Mouse (Mus musculus): ENCODE data around the gene Ccdc180.
A peak's percentile ranks its signal among the peaks of the same experiment; 100 is the strongest.

Gene Ccdc180

DNA sequence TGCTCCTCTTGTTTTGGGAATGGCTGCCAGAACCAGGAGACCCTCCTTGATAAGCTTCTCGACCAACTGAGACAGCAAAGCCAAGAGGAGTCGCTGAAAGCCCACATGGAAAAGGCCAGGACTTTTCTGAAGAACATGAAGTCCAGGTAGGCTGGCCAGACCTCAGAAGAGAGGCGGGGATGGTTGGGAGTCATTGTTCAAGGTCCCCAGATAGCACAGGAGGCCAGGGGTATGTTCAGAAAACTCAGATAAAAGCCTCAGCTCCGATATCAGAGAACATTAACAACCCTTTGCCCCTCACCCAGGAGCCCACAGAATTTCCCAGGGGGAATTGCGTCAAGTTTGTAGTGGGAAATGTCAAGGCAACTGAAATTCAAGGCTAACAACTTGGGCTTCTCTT is 21.2 kb downstream of the Ccdc180 start:
- no peak for DNase-seq (ENCODE audit: low spot score)

DNA sequence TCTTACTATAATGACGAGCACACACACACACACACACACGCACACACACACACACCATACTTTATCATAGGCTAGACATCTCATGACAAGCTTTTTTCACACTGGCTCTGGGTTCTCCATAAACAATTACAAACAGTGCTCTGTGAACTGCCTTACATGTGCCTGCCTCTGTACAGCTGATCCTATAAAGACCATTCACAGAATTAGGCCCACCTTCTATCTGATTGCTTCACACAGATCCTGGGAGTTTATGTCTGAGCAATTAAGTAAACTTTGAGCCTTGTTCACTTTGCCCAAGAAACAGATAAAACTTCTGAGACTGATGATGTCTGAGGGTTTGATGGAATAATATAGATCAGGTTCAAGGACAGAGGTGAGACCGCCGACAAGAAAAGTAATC is 21.8 kb downstream of the Ccdc180 start:
- DNase-seq (ENCODE audit: low spot score) = no peak

DNA sequence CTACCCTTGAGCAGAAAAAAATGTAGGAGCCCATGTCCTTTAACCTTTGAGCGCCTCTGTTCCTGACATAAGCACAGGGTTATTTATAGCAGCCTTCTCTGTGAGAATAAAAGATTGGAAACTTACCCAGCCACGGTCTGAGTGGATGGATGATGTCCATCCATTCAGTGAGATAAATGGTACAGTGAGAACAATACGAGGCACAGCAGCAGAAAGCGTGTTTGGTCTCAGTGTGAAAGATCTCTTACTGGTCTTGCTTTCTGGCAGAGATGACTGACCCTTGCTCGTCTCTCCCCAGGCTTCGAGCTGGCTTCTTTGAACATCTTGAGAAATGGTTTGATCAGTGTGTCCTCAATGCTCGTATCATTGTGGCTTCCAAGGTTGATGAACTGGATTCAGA is 27.0 kb downstream of the Ccdc180 start:
- no peak for DNase-seq (ENCODE audit: low spot score)

DNA sequence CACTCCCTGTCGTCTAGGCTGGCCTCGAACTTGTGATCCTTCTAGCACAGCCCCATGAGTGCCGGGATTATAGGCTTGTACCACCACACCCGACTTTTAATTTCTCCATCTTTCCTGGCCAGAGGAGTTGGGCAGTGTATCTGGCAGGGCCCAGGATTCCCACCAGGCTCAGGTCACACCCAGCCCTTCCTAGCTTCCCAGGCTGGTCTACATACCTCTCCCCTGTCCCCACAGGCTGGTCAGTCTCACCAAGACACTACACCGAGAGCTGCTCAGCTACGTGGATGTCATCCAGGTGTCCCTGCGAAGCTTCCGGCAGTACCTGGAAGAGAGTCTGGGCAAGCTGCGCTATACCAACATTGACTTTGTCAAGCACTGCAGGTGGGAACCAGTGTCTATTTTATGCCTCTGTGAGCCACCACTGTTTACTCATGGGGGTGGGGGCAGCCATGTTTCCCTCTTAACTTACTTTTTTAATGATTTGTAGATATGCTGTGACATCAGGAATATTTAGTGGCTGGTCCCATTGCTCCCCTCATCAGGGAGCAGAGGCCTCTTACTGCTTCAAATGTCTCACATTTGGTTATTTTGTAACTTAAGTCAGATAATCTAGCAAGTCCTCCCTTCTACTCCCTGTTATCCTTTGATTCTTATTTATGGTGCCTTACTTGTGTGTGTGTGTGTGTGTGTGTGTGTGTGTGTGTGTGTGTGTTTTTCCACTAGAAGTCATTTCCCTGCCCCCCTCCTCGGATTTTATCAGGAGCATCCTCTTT is 31.7 kb downstream of the Ccdc180 start:
- no peak for DNase-seq (ENCODE audit: low spot score)

DNA sequence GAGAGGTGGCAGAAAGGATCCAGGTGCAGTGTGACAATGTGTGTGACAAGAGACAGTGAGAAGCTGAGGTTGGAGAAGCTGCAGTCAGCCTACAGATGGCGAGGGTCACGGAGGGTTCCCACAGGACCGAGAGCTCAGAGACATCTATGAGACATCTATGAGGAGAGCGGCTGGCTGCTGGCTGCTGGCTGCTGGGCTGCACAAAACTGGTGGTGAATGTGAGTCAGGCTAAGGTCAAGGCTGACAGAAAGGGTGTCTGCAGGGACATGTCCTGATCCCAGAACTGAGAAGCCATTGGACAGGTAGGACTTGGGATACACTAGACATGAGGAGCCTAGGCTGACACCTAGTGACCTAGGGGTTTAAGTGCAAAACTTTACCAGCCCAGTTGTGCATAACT is 33.9 kb downstream of the Ccdc180 start:
- no peak for DNase-seq (ENCODE audit: low spot score)

DNA sequence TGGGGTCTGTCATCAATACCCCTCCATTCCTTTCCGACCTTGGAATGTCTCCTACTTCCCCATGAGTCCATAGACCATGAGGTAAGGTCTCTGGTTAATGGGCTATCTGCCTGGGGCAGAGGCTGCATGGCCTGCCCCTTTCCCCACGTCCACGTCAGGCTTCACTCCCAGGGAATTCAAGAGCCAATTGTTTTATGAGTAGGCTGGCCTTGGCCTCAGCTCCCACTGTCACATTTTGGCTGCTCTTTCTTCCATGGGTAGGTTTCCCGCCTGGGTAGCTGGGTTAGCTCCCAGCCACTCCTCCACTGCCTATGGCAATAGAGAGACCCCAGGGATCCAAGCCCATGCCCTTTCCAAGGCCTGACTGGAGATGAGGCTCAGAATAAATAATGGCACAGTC is 38.5 kb downstream of the Ccdc180 start:
- DNase-seq (ENCODE audit: low spot score) = no peak

DNA sequence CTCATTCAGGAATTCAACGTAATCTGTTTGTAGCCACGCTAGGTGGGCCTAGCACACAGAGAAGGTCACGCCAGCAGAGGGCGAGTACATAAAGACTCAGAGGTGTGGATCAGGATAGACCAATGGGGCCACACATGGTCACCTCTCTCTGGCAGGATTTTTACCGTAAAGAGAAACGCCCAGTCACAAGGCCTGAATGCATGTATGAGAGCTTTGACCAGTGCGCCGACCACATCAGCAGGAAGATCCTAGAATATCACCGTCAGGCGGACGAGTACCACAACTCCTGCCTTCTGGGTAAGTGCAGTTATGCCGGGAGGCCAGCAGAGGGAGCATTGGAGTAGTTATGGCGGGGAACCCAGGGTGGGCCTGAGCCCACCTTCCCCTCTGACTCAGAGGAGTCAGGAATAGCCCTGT is 51.5 kb downstream of the Ccdc180 start:
- DNase-seq (ENCODE audit: low spot score) = peak; percentile 45

DNA sequence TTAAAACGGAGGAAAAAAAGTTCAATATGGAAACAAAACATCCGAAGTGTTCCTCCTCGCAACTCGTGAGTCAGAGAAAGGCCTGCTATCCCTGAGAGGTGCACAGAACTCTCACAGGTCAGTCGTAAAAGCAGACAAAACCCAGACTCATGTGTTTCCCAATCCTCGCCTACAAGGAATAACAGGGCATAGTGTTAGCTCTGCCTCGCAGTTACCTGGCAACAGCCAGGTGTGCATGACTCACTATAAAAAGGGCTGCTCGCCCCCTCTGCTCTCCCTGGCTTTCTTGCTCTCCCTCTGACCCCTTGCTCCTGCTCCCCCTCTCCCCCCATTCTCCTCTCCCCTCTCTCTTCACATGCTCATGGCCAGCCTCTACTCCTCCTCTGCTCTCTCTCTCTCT is 57.6 kb downstream of the Ccdc180 start:
- no peak for DNase-seq (ENCODE audit: low spot score)

DNA sequence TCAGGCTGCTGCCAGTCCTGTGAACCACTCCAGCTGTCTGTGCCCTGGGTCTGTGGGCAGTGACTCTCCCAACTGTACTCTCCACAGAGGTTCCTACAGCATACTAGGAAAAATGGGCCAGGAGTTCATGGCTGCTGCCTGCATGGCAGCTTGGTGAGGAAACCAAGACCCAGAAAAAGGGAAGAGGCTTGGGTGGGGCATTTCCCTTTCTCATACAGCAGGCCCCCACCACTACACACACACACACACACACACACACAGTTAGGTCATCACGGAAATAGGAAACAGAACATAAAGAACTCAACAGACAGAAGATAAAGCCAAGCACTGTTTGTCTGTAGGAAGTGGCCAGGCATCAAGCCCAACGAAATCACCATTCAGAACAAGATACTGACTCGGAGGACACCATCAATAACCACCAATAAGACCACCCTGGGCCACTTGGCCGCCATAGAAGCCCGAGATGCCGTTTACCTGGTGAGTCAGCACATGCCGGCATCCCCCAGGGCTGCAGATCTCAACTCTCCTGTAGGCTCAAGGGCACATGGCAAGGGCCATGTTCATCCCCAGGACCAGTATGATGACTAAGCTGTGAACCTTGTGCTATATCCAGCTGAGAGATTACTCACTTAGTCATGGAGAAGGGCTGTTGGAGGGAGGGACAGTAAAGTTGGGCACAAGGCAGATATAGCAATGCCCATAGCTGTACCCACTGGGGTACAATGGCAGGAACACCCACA is 59.2 kb downstream of the Ccdc180 start:
- DNase-seq (ENCODE audit: low spot score) = no peak

DNA sequence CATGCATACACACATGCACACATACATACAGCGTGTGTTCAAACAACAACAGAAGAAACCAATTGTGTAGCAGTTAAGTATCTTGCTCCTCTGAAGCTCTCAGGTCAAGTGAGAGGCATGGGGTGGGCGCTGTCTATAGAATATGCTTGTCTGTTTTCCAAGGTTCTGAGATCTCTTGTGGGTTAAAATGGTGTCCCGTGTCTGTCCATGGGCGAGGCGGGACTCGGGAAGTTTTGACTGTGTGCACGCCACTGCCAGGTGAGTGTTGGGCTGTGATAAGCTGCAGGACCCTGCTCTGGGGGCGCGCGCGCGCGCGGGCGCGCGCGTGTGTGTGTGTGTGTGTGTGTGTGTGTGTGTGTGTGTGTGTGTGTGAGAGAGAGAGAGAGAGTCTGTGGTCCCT is 61.7 kb downstream of the Ccdc180 start:
- no peak for DNase-seq (ENCODE audit: low spot score)

DNA sequence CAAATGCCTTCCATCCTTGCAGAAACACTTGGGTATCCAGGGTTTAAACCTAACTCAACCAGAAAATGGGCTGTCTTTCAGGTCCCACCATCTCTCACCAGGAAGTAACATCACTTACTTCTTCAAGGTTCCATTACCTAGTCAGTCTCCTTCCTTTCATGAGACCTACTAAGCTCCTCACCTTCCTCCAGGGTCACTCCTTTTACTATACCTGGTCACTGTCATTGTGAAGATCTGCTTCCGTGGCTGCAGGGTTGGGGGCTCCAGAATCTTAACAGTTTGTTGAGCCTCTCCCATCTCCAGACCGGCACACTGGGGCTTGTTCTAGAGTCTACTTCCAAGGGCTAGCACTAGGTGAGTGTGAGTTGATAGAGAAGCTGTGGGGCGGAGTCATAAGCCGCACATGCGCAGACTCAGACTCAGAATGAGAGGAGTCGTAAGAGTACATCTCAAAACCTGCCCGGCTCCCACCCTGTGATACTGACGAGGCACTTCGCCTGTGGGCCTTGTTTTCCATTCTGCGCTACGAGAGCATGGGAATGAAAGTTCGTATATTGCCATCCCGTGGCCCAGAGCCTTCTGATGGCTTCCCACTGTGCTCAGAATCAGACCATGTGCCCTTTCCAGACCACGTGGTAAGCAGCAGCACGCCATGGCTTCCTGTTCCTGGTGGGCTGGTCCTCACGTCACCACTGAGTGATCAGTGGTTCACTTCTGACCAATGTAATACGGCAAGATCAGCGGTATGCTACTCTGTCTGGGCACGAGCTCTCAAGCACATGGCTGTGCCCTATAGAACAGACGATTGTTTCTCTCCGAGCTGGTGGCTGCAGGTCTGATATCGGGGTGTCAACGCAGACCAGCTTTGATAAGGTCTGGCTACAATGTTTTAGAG is 63.2 kb downstream of the Ccdc180 start:
- no peak for DNase-seq (ENCODE audit: low spot score)

DNA sequence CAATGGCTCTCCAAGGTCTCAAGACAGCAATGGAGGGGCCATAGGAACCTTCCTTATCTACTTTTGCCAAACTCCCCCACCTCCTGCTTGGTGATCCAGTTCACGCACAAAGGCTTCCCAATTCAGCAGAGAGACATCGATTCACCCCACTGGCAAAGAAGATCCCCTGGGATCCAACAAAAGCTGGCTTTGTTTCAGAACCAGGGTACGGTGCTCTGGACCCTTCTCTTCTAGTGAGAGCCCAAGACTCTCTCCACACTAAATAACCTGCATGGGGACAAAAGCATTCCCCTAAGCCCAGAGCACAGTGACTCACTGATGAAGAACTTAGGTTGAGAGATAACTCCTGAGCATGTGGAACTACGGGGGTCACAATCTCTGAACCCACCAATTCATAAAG is 65.1 kb downstream of the Ccdc180 start:
- DNase-seq (ENCODE audit: low spot score) = no peak

DNA sequence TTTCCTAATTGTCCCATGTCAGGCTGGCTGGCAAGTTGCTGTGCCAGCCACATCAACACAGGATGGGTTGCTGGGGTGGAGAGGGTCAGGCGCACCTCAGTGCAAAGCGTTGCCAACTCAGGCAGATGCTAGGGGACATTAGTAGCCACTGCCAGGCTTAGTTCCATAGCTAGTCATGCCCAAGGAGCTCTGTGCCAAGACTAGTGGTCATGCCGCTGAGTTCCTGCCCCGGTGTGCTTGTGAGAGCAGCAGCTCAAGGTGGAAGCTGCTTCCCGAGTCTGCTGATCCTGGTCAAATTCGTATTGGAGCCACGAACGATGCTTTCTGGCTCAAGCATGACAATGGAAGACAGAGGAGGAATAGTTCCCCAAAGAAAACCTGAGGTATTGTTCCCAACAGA is 66.0 kb downstream of the Ccdc180 start:
- DNase-seq (ENCODE audit: low spot score) = no peak

DNA sequence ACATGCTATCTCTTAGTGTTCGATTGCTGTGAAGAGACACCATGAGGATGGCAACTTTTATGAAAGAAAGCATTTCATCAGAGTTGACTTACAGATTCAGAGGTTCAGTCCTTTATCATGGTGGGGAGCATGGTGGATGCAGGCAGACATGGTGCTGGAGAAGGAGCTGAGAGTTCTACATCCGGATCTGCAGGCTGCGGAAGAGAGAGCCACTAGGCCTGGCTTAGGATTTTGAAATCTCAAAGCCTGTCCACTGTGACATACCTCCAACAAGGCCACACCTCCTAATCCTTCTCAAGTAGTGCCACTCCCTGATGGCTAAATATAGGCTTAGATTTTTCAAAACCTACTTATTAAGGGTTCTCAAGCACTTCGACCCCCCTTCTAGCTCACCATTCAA is 66.6 kb downstream of the Ccdc180 start:
- DNase-seq (ENCODE audit: low spot score) = no peak

DNA sequence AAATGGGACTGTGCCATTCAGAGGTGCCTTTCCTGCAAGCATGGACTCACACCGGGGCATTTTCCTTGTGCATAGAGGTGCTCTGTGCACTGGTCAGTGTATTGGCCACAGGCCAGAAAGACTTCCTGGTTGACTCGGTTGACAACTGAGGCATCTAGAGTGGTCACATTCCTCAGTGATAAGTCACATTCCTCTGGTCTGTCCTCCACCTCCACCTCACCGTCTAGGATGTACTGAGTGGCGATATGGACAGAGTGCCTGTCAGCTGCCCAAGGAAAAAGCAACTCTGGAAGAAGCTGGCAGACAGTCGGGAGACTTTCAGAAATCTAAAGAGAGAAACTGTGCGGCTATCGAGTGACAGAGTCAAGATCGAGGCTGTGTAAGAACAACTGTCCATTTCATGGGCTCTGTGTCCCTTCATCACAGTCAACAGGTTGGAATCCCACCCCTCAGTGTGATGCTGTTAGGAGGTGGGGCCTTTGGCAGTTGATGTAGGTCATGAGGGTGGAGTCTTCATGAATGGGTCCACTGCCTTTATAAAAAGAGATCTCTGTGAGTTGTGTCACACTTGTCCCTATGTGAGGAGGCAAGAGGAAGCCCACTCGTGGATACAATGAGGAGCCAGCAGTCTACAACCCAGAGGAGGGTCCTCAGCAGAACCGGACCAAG is 74.8 kb downstream of the Ccdc180 start, which contains the start of gene Tdrd7:
Tdrd7 (plus strand) TSS at position 564 of the 669 bp plus-strand sequence.
- no peak for DNase-seq (ENCODE audit: low spot score)

DNA sequence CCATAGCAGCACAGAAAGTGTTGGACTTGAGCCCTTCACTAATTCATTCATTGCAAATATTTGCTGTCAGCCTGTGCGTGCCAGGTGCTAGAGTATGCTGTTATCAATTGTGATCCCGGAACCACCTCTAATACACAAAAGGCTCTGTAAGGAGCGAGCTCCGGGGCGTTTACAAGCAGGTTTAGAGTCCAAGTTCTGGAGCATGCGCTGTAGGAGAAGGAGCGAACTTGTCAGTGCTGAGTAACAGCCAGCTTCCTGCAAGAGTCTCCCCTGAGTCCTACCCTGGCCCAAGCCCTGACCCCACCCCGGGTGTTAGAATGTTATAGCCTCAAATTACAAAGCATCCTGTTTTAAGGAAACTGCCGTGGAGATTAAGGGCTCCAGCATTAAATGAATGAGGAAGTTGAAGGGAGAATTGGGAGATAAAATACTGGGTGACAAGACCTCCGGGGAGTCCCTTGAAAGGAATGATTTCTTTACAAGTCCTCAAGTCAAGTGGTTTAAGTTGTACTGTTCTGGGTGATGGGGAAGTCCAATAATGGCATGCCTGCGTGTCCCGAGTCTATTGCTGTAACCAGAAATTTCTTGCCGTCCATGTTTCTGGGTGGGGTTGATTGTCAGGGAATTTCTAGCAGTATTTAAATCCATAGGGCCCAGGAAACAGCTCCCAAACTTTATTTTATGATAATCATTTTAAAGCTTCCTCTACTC is 75.8 kb downstream of the Ccdc180 start:
- no peak for DNase-seq (ENCODE audit: low spot score)

DNA sequence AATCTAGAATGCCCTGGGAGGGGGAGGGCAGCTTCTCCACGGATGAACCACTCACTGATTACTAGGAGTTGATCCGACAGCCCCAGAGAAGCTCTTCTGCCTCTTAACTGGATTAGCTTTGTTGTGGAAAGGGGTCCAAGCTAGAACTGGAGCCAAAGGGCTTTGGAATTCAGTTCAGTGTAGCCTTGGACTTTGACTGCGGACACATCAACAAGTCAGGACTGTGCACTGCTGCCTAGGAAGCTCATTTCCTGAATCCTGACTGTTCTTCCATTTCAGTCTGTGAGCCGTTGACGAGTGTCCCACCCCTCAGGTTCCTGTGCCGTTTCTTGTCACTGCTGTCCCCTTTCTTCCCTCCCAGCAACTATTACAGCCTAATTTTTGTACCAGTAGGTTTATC is 76.6 kb downstream of the Ccdc180 start:
- DNase-seq (ENCODE audit: low spot score) = no peak

DNA sequence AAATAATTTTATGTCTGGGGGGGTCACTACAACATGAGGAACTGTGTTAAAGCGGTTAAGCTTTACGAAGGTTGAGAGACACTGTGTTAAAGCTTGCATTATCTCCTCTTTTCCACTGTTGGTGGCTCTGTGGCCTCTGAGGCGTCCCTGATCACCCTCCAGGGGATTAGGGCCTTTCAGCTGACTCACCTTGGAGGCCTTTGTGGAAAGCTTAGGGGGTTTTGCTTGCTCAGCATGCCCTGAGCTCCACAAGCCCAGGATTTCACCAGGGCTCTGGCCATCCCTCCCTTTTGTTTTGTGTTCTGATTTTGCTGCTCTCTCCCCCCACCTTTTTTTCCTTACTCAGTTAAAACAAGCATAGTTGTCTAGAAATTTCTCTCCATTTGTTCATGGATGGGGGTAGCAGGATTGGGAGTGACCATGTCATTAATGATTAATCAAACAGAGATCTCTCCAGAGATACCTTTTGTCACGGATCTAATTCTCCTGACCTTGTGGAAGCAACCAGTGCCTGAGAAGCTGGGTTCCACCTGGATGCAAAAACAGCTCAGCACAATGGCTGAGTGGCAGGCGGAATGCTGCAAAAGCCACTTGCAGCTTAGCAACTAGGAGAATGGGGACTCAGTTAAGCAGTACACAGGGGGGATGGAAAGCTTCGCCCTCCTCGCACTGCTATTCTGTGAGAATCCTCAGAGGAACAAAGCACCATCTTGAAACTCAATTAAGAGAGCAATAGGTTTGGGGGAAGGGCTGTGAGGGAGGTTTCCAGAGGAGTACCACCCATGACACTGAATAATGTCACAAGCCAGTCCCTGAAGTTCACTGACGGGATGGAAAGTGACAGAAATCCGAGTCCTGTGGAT is 77.6 kb downstream of the Ccdc180 start:
- DNase-seq (ENCODE audit: low spot score) = no peak

DNA sequence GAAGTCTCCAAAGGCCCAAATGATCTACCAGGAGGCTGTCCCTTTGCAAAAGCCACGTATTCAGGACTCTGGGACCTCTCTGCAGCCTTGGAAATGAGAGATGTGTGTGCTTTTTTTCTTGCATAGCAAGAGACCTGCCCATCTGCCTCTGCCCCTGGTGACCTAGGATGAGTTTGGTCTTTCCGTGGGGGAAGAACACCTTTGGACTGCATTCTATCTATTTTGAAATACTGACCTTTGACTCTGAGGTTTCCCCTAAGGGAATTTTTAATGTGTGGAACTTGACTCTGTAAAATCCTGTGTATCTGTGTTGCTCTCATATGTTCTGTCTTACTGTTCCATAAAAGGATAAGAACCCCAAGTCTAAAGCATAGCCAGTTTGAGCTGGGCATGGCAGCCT is 78.9 kb downstream of the Ccdc180 start:
- no peak for DNase-seq (ENCODE audit: low spot score)

DNA sequence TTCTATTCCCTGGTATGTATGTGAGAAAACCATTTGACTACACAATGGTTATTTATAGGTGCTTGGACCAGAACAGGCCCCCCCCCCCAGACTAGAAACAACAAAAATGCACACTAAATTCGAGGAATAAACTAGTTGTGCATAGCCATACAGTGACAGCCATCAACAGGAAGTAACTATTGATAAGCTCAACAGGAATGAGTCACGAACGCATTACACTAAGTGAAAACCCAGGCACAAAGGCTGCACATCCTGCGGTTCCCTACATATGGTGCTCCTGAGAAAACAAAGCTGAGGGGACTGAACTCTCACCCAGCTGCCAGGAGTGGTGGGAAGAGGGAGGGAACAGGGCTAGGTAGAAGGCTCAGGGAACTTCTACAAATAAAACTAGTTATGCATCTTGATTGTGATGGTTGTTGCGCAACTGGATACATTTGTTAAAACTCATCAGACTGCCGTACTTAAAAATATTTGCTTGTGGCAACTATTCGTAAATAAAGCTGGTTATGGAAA is 80.0 kb downstream of the Ccdc180 start:
- DNase-seq (ENCODE audit: low spot score) = no peak

Measured in ovary, postnatal 14 days (tissue).